Mouse (Mus musculus) B cell, adult 2 months (primary cell): ENCODE results near the gene Ehd3.
A peak's percentile ranks its signal among the peaks of the same experiment; 100 is the strongest.
"Not testable (repeated sequence)": the region's sequence is repeated elsewhere in the genome, so short reads cannot be mapped to it uniquely, and the experiment has no call there.

Experiments
- DNase-seq, 2 experiments: peaks; one replicate each; pipeline ENCODE4 v3.0.0; 2022

The Ehd3 gene

GRCm38 (mm10) chr17:73827446-73827845, 23.5 kb downstream of the Ehd3 start:
- no peak for DNase-seq

- no peak for DNase-seq
Observed at GRCm38 (mm10) chr17:73830511-73830910, 26.6 kb downstream of the Ehd3 start.

- DNase-seq = no peak
Observed at GRCm38 (mm10) chr17:73831427-73831826, 27.5 kb downstream of the Ehd3 start.

GRCm38 (mm10) chr17:73832901-73833300, 29.0 kb downstream of the Ehd3 start:
- DNase-seq = no peak

GRCm38 (mm10) chr17:73833474-73833873, 29.5 kb downstream of the Ehd3 start:
- no peak for DNase-seq

- no peak for DNase-seq
Observed at GRCm38 (mm10) chr17:73836601-73837000, 32.7 kb downstream of the Ehd3 start.

- DNase-seq = no peak
Observed at GRCm38 (mm10) chr17:73837244-73837643, 33.3 kb downstream of the Ehd3 start.

- no peak for DNase-seq
Observed at GRCm38 (mm10) chr17:73839086-73839835, 35.3 kb downstream of the Ehd3 start.

- DNase-seq = not testable (repeated sequence)
Observed at GRCm38 (mm10) chr17:73839876-73840275, 35.9 kb downstream of the Ehd3 start.

GRCm38 (mm10) chr17:73842963-73843362, 39.0 kb downstream of the Ehd3 start:
- no peak for DNase-seq

GRCm38 (mm10) chr17:73845632-73846031, 41.7 kb downstream of the Ehd3 start:
- DNase-seq = no peak

- no peak for DNase-seq
Observed at GRCm38 (mm10) chr17:73847399-73847798, 43.5 kb downstream of the Ehd3 start.

GRCm38 (mm10) chr17:73853041-73853440, 49.1 kb downstream of the Ehd3 start:
- DNase-seq = no peak

GRCm38 (mm10) chr17:73853717-73854116, 49.8 kb downstream of the Ehd3 start:
- DNase-seq = no peak

GRCm38 (mm10) chr17:73869008-73869685, 65.2 kb downstream of the Ehd3 start:
- DNase-seq = peak; percentile 10 to 16

GRCm38 (mm10) chr17:73870956-73871605, 67.1 kb downstream of the Ehd3 start:
- peak; percentile 19 to 34 for DNase-seq

GRCm38 (mm10) chr17:73875268-73875667, 71.3 kb downstream of the Ehd3 start:
- DNase-seq = no peak

GRCm38 (mm10) chr17:73875674-73876073, 71.7 kb downstream of the Ehd3 start:
- no peak for DNase-seq

GRCm38 (mm10) chr17:73879262-73879916, 75.5 kb downstream of the Ehd3 start:
- DNase-seq = no peak

GRCm38 (mm10) chr17:73880286-73880685, 76.4 kb downstream of the Ehd3 start:
- DNase-seq = no peak

- DNase-seq = no peak
Observed at GRCm38 (mm10) chr17:73881295-73881694, 77.4 kb downstream of the Ehd3 start.
